30 mouse cellular contexts compared by ENCODE assay signal in genomic region chr16:94128236-94128835, GRCm38 (mm10). TPM values are rescaled to one million over a fixed set of nuclear protein-coding genes. Genes with fewer than 3 reads are reported as not detected.
DNase-seq lines count a peak whose midpoint lies in the region; ATAC-seq and TF ChIP-seq lines count a peak whose summit lies in the region.
"Had no signal": no experiment of that assay in that cellular context is flagged by ENCODE, and none has a peak within 500 bp of the region (broad histone marks: within the 10 kb centered on the region; RNA-seq: fewer than 3 reads in every experiment).

No protein-coding gene starts in this region.

- H3K27ac ChIP-seq in hindbrain, embryonic 10.5 days: no peak overlapping the region
- no peak overlapping the region for H3K27ac ChIP-seq in hindbrain, embryonic 13.5 days
- H3K27ac ChIP-seq in midbrain, embryonic 14.5 days (replicated peaks; ENCODE audit: low read depth, low read length): no peak overlapping the region
- H3K27ac ChIP-seq in midbrain, postnatal 0 days (ENCODE audit: low read depth, low read length): no peak overlapping the region
- H3K27ac ChIP-seq: hindbrain, embryonic 12.5 days; kidney, postnatal 0 days; limb, embryonic 15.5 days; liver, embryonic 14.5 days; lung, embryonic 15.5 days; neural tube, embryonic 13.5 days; stomach, embryonic 15.5 days had no signal

- H3K9me3 ChIP-seq in hindbrain, embryonic 10.5 days: no peaks in the 10 kb centered on the region
- H3K9me3 ChIP-seq in hindbrain, embryonic 13.5 days: no peaks in the 10 kb centered on the region
- H3K9me3 ChIP-seq in midbrain, embryonic 14.5 days (ENCODE audit: control insufficient read depth, low read length): no peaks in the 10 kb centered on the region
- H3K9me3 ChIP-seq in midbrain, postnatal 0 days (ENCODE audit: low read length): no peaks in the 10 kb centered on the region
- H3K9me3 ChIP-seq: heart, embryonic 12.5 days; hindbrain, embryonic 12.5 days; limb, embryonic 15.5 days; lung, embryonic 15.5 days; neural tube, embryonic 13.5 days; stomach, embryonic 15.5 days had no signal

- ATAC-seq in hindbrain, embryonic 13.5 days (ENCODE audit: low FRiP score): no peak
- ATAC-seq in midbrain, embryonic 14.5 days (ENCODE audit: low FRiP score, low TSS enrichment): no peak
- ATAC-seq in midbrain, postnatal 0 days (ENCODE audit: low FRiP score): no peak
- ATAC-seq: inflammation-experienced regulatory T-cells, adult 6 months had no signal

- peaks cover 65% of the 10 kb centered on the region for H3K27me3 ChIP-seq in hindbrain, embryonic 10.5 days (ENCODE audit: insufficient read depth, poor library complexity, severe bottlenecking)
- H3K27me3 ChIP-seq in hindbrain, embryonic 13.5 days: peaks cover 73% of the 10 kb centered on the region
- H3K27me3 ChIP-seq in midbrain, embryonic 14.5 days (ENCODE audit: control insufficient read depth, insufficient read depth, low read length): peaks cover 70% of the 10 kb centered on the region
- peaks cover 27% of the 10 kb centered on the region for H3K27me3 ChIP-seq in midbrain, postnatal 0 days (ENCODE audit: insufficient read depth, low read length)

- peaks cover 4% of the 10 kb centered on the region; the same call in 1 of the 2 replicates for H3K36me3 ChIP-seq in hindbrain, embryonic 10.5 days
- H3K36me3 ChIP-seq in hindbrain, embryonic 13.5 days: no peaks in the 10 kb centered on the region
- H3K36me3 ChIP-seq in midbrain, embryonic 14.5 days (ENCODE audit: control insufficient read depth, insufficient read depth, low read length): no peaks in the 10 kb centered on the region
- H3K36me3 ChIP-seq in midbrain, postnatal 0 days (ENCODE audit: insufficient read depth, low read length): 0 out of 2 replicates have a peak, but pooled peaks cover 6% of the 10 kb centered on the region
- H3K36me3 ChIP-seq: hindbrain, embryonic 12.5 days; limb, embryonic 15.5 days; lung, embryonic 15.5 days; neural tube, embryonic 13.5 days; stomach, embryonic 15.5 days had no signal

- H3K4me1 ChIP-seq in hindbrain, embryonic 10.5 days (replicated peaks): peaks cover 37% of the 10 kb centered on the region
- peaks cover 25% of the 10 kb centered on the region for H3K4me1 ChIP-seq in hindbrain, embryonic 13.5 days (replicated peaks)
- peaks cover 19% of the 10 kb centered on the region for H3K4me1 ChIP-seq in midbrain, embryonic 14.5 days (ENCODE audit: control insufficient read depth, insufficient read depth, low read length)
- H3K4me1 ChIP-seq in midbrain, postnatal 0 days (ENCODE audit: insufficient read depth, low read length): peaks cover 3% of the 10 kb centered on the region; the same call in 1 of the 2 replicates

- WGBS in hindbrain, embryonic 10.5 days: 16% methylated on average over 2 of the region's 2 CpGs
- WGBS in hindbrain, embryonic 13.5 days: 18% methylated on average over 2 of the region's 2 CpGs
- 12% methylated on average over 2 of the region's 2 CpGs for WGBS in midbrain, embryonic 14.5 days
- 34% methylated on average over 2 of the region's 2 CpGs for WGBS in midbrain, postnatal 0 days

- peak; percentile 35 for DNase-seq in hindbrain, embryonic 10.5 days (ENCODE audit: low spot score)
- peak; percentile 62 for DNase-seq in midbrain, embryonic 14.5 days
- no peak for DNase-seq in midbrain, postnatal 0 days (ENCODE audit: low spot score)
- DNase-seq in embryo, embryonic 10.5 days (ENCODE audit: low spot score): peak; percentile 67
- DNase-seq in frontal cortex, postnatal 25 days (ENCODE audit: low spot score in 2 of 2): no peak
- no peak for DNase-seq in gastrocnemius, postnatal 10 days
- DNase-seq: adrenal gland, postnatal 10 days; cerebellum, adult 9-10 months; gastrocnemius, postnatal 25 days; heart, adult 18-20 months; heart, postnatal 10 days; kidney, adult 18-20 months; layer of hippocampus, adult 9-11 months; lung, postnatal 36 days; thymus, postnatal 25 days had no signal

- H3K4me3 ChIP-seq in hindbrain, embryonic 10.5 days: no peak overlapping the region
- H3K4me3 ChIP-seq in hindbrain, embryonic 13.5 days: no peak overlapping the region
- no peak overlapping the region for H3K4me3 ChIP-seq in midbrain, embryonic 14.5 days (replicated peaks; ENCODE audit: low read depth, low read length)
- no peak overlapping the region for H3K4me3 ChIP-seq in midbrain, postnatal 0 days (ENCODE audit: low read depth, low read length)
- H3K4me3 ChIP-seq: heart, embryonic 12.5 days; hindbrain, embryonic 12.5 days; limb, embryonic 15.5 days; lung, embryonic 15.5 days; neural tube, embryonic 13.5 days; stomach, embryonic 15.5 days had no signal

- no peak overlapping the region for H3K4me2 ChIP-seq in hindbrain, embryonic 13.5 days
- no peak overlapping the region for H3K4me2 ChIP-seq in midbrain, embryonic 14.5 days (ENCODE audit: low read length)
- H3K4me2 ChIP-seq in midbrain, postnatal 0 days (ENCODE audit: low read depth, low read length, poor library complexity, severe bottlenecking): no peak overlapping the region
- H3K4me2 ChIP-seq: heart, embryonic 12.5 days; hindbrain, embryonic 12.5 days; limb, embryonic 15.5 days; lung, embryonic 15.5 days; neural tube, embryonic 13.5 days; stomach, embryonic 15.5 days had no signal

- TF ChIP-seq CTCF in midbrain, postnatal 0 days (IDR thresholded peaks at IDR 0.05): no peak

- no peak overlapping the region for H3K9ac ChIP-seq in hindbrain, embryonic 13.5 days
- no peak overlapping the region for H3K9ac ChIP-seq in midbrain, embryonic 14.5 days (replicated peaks; ENCODE audit: low read length)
- no peak overlapping the region for H3K9ac ChIP-seq in midbrain, postnatal 0 days (replicated peaks; ENCODE audit: low read length, poor library complexity, severe bottlenecking)
- H3K9ac ChIP-seq: heart, embryonic 12.5 days; hindbrain, embryonic 12.5 days; limb, embryonic 15.5 days; liver, embryonic 14.5 days; lung, embryonic 15.5 days; neural tube, embryonic 13.5 days; stomach, embryonic 15.5 days had no signal

RNA-seq across cellular contexts. Expression of gene Sim2, which starts 43.6 kb away (rescaled TPM):
- 0.25 and 0.27 TPM in 2 replicates for polyA plus RNA-seq in hindbrain, embryonic 10.5 days (2016; fragmentation: Nextera tagmentation; extraction: Ambion mirVana)
- 0.08 TPM in 1 of 2 replicates, not detected in the other for polyA plus RNA-seq in hindbrain, embryonic 13.5 days (2015; fragmentation: Nextera tagmentation; extraction: Ambion mirVana)
- 0.05 TPM in 1 of 2 replicates, not detected in the other for polyA plus RNA-seq in midbrain, embryonic 14.5 days (2014; fragmentation: Nextera tagmentation; extraction: Ambion mirVana)
- not detected in 2 replicates for total RNA-seq in midbrain, postnatal 0 days (2014; rRNA removed)
- 0.05 and 0.10 TPM in 2 replicates for polyA plus RNA-seq in midbrain, postnatal 0 days (2015; fragmentation: Nextera tagmentation; extraction: Ambion mirVana)
- total RNA-seq in gastrocnemius, postnatal 10 days (2021): 10 to 100 TPM; 11.9 to 13.2 TPM
- total RNA-seq: heart, postnatal 10 days; left cerebral cortex, adult 18-20 months; left cerebral cortex, postnatal 25 days; megakaryocyte-erythroid progenitor cell, adult 5-6 weeks; MEL had no signal
- polyA plus RNA-seq: heart, embryonic 12.5 days; inflammation-experienced regulatory T-cells, adult 6 months; large intestine, adult 2 months had no signal

Comparison
In these comparisons a context has a peak if more than half of its experiments do, and no peak if none do; other contexts are left out.
1. DNase-seq: peak in hindbrain, embryonic 10.5 days (single experiment), midbrain, embryonic 14.5 days (single experiment) and embryo, embryonic 10.5 days (single experiment); none in midbrain, postnatal 0 days (single experiment), frontal cortex, postnatal 25 days (0 of 2) and gastrocnemius, postnatal 10 days (single experiment).